Mouse (Mus musculus) cerebellum, adult 9-11 months (tissue): ENCODE results near the gene Cdkl1.

Source experiments
- DNase-seq: peaks from one replicate; pipeline ENCODE4 v3.0.0; 2022

Cdkl1 gene

DNA sequence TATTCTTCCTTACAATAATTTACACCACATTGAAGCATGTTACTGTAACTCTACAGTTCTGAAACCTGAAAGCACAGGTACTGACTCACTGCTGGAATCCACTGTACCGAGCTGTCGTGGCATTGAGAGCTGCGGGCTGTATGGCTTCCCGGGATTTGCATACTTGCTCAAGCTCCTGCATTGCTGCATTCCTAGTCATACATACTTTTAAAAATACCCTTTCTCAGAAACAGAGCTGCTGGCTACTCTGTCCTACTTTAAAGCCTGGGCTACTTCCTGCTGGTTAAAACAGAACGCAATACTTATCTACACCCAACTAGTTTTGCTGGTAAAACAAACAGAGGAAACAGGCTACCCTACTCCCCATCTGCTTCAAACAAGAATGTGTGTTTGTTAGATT lies 46.9 kb downstream of the Cdkl1 start:
- DNase-seq = no peak

DNA sequence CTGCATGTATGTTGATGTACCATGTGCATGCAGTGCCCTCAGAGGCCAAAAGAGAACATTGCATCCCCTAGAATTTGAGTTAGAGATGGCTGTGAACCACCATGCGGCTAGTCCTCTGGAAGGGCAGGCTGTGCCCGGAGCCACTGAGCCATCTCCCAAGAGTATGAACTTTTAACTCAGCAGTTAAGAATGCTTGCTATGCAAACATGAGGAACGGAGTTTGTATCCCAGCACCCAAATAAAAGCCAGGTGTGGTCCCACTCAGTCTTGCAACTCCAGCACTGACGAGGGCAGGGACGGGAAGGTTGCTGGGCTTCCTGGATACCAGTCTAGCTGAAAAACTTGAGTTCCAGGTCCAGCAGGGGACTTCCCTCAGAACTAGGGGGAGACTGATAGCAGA lies 49.1 kb downstream of the Cdkl1 start:
- no peak for DNase-seq

DNA sequence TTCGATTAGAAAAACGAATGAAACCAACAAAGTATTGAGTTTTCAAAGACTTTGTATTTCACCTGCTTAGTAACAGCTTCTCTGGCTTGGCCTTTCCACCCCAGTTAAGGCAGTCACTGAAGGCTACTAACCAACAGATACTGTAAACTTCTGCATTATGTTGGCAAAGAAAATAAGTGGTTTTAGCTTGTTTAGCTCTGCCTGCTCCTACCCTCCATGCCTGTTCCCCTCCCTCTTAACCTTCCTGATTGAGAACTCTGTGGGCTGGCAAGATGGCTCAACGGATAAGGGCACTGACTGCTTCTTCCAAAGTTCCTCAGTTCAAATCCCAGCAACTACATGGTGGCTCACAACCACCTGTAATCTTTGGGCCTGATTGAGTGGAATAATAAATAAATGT lies 57.1 kb downstream of the Cdkl1 start:
- DNase-seq = no peak

DNA sequence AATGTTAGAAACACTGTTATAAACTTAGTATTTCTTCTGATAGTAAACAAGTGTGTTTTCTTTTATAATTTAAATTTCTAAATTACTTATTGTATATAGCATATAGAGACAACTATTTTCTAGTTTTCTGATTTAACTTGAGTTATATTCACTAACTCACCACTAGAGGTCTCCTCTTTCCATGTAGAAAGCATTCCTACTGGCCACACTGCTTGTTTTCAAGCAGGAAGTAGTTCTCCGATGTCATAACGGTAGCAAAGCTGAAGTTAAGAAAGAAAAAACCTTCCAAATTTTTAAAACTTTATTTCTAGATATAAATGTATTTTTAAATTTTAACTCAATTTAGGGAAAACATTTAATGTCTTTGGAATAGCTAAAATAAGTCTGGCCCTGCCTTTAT lies 57.5 kb downstream of the Cdkl1 start:
- DNase-seq = no peak

DNA sequence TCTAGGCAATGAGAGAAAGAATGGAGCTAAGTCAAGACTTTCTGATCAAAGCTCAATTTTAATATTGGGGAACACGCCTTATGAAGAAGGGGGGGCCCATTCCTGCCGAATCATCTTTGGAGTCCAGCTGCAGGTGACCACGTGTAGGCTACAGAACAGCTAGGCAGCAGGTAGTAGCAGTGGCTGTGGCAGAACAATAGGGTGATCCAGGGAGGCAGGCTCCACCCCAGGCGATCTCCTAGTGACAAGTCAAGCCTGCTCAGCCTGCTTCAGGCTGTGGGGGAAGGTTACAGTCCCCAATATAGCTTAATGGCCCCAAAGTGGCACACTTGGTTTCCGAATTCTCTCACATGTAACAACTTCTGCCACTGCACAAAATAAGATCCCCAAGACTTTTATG lies 58.8 kb downstream of the Cdkl1 start:
- DNase-seq = no peak

DNA sequence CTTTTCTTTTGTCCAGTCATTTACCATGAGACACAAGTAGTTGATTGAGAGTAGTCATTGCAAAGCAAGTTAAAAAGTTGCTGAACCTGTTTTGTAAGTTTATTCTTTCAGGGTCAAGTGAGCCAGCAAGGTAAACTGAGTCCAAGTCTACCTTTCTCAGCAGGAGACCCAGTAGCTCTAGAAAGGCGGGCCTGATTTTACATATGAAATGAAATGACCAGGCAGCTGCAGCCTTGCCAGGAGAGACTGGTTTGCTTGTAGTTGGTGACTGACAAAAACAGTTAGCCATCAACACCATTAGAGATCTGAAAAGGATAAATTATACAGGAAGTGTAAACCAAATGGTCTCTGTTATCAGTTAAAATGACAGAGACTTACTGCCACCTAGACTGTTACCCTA lies 60.8 kb downstream of the Cdkl1 start:
- DNase-seq = no peak

DNA sequence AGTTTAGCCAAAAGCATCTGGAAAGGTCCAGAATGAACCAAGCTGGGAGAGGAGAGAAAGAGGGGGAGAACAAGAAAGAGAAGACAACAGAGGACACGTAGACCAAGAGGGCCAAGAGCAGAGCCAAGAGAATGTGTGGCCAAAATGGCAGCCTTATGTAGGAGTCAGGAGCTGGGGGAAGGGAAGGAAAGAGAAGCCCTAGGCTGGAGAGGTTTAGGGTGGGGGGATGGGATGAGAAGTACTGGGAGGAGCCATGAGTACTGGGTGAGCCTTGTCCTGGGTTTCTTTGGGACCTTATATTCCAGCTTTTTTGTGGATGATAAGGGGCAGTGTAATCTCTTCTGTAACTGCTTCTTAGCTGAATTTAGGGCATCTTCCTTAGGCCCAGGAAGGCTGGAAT lies 61.8 kb downstream of the Cdkl1 start:
- no peak for DNase-seq

DNA sequence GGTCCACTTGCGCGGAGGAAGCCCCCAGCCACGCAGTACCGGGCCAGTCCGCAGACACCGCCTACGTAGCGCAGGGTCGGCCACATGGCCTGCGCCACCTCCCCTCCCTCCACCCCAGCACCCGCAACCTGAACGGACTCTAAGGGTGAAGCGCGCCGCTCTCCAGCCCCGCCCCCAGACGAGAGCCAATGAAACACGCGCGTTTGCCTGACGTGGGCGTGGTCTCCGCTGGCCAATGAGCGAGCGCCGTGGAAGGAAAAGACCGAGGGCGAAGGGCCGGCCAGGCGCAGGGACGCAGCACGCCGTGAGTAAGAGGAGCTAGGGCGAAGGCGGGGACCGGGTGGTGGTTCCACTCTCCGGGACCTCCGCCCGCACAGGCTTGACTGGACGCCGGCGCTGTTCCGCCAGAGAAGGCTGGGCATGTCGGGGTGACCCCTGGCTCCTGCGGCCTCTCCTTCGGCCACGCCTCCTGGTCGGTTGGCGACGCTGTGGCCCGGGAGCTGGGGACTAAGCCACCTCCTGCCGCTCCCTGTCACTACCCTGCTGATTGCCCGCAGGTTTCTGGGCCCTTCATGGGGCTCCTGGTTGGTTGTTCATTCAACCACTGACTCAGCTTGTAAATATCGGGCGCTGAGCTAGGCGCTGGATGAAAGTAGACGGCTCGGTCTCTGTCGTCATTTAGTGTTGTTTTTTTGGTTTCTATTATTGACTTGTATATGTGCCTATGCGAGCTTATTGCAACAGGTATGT lies 66.2 kb downstream of the Cdkl1 start, which contains the start of the genes L2hgdh and Atp5s:
Gene L2hgdh, minus strand, starts transcription at position 163 of the 750 bp plus-strand sequence.
Gene Atp5s, plus strand, starts transcription at position 240 of the 750 bp plus-strand sequence.
- DNase-seq = peak; percentile 96

DNA sequence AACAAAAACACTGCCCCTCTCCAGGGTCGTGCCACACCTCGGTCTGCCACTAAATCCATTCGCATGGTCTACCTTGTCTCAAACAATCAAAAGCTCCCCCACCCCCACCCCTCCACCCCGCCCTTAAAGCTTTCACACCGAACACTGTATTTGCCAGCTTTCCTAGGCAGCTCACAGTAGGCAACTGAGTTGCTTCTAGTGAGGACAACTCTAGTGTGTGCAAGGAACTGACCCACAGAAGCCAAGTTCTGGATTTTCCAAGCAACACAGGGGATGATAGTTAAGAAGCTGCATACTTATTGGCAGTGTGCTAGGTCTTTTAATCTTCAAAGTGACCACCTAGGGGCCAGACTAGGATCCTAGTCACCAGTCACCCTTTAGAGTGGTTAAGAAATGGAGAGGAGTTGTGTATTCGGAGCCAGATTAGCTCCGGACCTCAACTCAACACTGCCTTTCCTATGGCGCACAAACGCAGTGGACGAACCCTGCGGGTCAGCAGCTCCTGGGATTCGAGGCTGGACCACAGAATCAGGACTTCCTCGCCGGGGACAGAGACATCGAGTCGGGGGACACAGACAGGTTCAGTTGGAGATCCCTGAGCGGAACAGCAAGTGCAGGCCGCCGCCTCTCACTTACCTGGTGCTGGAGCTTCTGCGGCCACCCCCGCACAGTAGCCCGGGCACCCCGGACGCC lies 66.9 kb downstream of the Cdkl1 start:
- no peak for DNase-seq

DNA sequence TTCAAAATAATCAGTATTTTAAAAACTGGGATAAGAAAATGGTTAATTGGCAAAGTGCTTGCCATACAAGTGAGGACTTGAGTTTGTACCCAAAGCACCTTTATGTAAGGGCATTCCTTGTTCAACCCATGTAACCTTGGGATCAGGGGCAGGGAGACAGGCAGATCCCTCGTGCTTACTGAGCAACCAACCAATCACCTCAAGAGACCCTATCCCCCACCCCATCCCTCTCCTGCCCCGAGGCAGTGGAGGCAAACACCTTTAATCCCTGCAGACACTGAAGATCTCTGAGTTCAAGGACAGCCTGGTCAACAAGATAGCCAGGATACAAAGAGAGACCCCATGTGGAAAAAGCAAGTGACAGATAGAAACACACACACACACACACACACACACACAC lies 67.7 kb downstream of the Cdkl1 start:
- DNase-seq = peak; percentile 23

DNA sequence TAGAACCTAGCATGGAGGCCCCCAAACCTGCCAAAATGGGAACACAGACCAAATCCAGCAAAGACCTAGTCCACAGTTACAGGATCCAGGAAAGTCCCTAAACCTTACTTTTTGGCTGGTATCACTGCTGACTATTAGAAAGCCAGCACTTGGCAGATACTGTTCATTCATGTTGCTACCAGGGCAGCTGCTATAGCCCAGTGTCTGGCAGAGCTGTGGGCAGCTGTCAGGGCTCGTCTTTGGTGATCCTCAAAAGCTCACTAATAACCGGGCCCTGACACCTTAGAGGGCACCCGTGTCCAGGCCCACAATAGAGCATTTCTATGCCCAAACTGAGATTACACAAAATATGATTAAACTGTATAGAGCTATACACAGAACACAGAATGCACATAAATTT lies 68.2 kb downstream of the Cdkl1 start:
- no peak for DNase-seq

DNA sequence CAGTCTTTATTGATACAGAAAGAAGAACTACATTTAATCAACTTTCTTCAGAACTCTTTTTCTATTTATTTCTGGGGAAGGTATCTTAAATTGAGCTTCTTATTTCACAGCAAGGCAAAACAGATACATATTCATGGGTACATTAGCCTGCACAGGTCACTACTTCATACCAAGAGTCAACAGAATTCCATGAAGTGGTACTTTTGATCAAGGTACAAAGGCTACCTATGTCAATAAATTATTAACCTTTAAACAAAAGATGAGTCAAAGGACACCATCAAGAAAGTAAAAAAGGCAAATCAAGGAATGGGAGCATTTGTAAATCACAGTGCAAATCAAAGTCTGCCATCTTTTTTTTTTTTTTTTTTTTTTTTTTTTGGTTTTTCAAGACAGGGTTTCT lies 77.4 kb downstream of the Cdkl1 start:
- DNase-seq = no peak

DNA sequence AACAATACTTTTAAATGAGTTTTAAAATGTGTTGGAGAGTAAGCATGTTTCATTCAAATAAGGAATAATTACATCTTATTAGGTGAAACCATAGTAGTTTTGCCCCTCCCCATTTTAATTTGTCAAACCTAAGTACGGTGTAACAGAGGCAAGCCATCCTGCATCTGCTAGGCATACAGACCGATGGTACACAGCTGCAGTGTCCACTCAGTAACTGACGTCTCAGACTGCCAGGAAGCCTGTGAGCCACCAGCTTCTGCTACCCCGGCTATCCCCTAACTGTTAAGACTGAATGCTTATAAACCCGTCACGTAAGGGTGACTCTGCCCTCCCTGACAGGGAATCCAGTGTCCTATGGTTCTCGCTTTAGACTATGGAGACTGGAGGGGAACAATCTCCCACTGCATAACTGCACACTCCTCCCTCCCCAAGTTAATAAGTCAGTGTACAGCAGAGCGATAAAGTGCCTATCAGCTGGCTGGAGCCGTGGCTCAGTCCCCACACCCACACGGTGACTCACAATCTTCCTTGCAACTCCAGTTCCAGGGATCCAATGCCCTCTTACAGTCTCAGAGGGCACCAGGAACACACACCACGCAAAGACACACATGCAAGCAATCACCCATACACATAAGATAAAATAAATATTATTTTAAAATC lies 86.1 kb downstream of the Cdkl1 start:
- DNase-seq = no peak

DNA sequence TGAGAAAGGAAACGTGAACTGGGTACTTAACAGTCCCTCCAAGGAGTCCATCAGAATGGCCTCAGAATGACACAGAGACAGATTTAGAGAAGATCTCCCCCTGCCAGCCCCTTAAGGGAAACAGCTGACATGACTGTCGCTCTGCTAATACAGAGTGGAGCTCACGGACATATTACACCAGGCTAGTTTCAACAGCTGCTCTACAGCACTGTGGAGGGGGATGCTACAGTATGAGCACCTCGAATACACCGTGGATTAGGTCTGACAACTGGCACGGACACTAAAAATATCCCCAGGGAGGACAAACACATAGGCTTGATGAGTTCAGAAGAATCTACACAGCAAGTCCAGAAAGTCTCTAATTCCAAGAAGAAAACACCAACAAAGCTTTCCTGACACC lies 92.7 kb downstream of the Cdkl1 start:
- no peak for DNase-seq
